Mouse (Mus musculus): ENCODE measurements at regions not wholly inside any gene's neighbourhood (a gene's known extent, or its start where the extent isn't known, plus 50 kb on each side); places are given as distances from the start of the nearest gene placed in this dataset.
"Not testable (repeated sequence)": the region's sequence is repeated elsewhere in the genome, so short reads cannot be mapped to it uniquely, and the experiment has no call there.

DNA sequence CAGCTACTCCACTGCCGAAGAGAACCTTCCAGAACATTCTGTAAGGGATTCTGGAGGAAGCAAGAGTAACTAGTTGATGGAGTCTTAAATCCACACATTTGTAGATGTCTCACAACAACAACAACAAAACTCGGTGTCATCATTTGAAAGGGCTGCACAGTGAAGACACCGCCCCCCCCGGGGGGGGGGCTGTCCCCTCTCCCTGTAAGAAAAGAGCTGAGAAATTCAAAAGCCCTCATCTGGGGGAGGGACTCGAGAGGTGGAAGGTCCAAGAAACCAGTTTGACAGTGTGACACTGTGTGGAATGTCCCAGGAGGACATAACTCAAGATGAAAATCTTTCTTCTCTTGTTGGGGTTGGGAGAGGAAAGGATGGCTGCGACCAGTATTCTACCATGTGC, 87.7 kb downstream of the Fam43a start:
- DNase-seq = no peak

DNA sequence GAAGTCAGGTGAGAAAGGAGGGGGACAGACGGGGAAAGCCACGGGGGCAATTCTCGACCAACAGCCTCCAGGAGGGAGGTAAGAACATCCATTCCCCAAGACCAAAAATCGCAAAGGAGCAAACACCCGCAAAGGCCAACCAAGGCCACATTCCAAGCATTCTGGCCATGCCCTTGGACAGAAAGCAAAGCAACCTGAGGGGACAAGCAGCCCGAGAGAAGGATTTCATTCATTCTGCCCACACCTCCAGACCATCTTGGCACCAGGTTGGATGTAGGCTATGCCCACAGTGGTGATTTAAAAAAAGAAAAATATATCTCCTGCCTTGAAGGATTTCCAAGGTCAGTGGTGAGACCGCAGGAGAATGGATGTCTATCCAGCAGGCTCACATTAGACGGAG, 88.2 kb downstream of the Fam43a start:
- DNase-seq = peak; percentile 40

DNA sequence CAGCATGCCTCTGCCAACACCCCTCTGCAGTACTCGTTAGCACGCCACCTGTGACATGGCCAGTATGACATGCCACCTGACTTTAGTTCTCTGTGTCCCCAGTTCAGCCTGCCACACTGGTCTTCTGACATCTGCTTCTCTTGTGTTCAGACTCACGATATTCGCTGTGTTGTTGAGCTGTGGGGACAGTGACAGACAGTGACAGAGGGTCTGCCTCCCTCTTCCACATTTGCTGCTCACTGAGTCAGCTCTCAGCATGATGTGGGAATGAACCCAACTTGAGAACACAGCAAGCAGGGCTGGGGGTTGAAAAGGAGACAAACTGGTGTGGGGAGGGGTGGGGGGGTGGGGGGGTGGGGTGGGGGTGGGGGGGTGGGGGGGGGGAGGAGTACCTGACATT, 91.0 kb downstream of the Fam43a start:
- no peak for DNase-seq

DNA sequence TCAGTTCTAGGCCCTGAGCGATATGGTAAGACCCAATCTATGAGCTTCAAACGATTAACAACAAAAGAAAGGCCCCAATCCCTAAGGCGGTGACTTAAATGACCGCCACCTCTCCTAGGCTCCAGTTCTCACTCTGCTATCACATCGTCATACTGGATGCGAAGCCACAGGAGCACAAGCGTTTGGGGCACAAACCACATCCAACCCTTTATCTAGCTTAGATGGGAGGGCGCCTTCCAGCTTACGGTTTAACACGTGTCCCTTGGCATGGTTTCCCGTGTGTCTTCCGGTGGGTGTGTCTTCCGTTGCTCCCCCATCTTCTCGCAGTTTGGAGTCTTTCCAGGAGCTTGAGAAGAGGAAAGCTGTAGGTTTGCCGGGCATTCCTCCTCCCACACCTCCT, 92.4 kb downstream of the Fam43a start:
- no peak for DNase-seq

DNA sequence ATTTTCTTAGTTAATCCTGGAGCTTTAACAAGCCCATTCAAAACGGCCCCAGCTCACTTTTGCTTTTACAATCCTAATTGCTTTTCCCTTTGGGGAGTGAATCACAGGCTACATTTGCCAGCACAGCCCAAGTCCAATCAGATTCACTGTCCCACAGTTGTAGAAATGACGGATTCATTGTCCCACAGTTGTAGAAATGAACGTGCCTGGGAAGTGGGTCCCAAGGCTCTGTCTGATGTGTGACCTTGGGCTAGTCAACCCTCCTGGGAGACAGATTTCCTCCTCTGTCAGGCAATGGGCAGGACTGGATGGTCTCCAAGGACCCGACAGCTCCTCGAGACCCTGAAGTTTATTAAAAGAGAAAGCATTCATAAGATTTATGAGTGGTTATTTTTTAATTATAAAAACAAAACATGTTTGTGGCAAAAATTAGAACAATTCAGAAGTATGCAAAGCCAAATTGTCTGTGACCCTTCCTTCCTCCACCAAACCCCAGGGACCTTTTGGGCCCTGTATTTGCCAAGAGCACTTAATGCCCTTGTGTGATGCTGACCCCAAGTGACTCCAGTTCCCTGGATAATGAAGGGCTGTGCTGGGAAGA, 93.1 kb downstream of the Fam43a start:
- DNase-seq = peak; percentile 78

DNA sequence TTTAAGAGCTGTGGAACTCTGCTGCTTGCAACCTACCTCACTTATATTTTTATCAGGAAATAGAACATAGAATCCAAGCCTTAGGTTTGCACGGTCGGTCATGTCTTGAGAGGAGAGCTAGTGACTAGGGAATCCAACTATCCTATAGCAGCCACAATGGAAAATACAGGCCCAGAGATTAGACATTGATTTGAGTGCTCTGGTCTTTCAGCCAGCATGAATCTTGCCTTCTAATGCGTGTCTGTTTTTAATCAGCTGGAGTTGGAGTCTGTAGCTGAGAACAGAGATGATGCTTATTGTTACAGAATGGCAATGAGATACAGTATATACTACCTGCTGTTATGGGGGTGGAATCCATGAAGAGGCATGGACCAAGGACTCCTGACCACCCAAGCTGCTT, 93.7 kb downstream of the Fam43a start:
- no peak for DNase-seq

DNA sequence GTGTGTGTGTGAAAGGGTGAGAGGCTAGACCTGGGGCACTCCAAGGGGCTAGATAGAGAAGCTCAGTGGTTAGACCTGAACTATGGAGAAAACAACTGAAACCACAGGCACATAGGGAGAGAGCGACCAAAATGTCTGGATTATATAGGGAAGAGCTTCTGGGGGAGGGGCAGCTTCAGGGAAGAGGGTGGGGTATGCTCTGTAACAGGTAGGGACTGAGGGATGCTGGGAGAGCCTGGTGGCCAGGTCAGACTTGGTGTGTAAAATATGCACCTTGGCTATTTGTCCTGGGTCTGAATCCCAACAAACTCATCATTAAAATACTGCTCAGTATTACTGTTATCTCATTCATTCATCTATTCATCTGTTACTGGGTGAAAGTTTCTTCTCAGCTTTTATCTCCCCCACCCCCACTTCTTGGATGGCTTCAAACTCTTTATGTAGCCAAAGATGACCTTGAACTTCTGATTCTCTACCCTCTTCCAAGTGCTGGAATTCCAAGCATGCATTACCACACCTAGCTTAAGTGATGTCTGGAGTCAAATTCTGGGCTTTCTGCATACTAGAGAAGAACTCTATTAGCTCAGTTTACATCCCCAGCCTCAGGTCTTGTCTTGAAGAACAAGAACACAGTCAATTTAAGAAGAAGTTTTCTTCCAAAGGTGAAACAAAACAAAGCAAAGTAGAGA, 94.5 kb downstream of the Fam43a start:
- no peak for DNase-seq

DNA sequence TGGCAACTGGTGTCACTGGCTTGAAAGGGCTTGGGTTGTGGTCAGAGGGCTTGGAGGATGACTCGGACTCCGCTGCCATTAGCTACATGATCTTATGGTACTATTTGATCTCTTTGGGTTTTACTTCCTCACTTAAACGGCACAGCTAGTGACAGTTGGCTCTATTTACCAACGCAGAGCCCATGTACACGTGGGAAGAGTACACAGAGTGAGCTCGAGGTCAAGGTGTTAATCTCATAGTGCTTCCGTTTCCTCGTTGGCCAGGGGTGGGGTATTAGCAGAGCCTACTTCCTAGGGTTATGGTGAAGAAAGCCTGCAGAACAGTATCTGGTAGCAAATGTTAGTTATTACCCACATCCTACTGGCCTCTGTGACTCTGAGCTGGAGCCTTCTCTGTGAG, 96.2 kb downstream of the Fam43a start:
- no peak for DNase-seq

DNA sequence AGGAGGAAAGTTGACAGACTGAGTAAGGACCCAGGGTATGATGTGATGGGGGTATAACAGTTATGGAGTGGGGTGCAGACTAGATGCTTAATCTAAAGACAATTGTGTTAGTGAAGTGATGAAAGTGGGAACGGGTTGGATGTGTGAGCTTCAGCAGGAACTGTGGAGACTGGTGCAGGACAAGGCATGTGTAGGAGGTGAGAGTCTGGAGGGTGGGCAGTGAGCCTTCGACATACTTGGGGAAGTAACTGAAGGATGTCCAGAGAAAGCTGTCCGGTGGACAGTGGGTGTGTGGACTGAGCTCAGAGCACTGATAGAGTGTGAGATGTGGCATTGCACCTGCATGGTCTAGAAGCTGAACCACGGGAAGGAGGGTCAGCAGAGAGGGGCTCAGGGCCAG, 97.7 kb downstream of the Fam43a start:
- no peak for DNase-seq

DNA sequence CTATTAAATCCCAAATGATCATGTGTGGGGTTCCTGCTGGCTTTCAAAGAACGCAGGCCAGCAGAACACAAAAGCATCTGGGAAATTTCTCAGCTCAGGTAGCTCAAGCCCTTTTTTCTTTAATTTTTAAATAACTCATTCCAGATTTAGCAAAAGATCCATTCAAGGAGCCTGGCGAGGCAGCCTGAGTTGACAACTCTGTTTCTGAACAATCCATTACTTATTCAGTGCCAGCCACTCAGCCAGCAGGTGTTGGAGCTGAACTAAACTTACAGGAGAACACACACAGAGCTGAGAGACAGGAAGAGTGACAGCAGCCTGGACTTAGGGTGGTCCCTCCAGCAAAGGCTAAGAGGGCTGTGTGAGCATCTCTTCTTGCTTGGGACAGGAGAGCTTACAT, 98.3 kb downstream of the Fam43a start:
- no peak for DNase-seq

DNA sequence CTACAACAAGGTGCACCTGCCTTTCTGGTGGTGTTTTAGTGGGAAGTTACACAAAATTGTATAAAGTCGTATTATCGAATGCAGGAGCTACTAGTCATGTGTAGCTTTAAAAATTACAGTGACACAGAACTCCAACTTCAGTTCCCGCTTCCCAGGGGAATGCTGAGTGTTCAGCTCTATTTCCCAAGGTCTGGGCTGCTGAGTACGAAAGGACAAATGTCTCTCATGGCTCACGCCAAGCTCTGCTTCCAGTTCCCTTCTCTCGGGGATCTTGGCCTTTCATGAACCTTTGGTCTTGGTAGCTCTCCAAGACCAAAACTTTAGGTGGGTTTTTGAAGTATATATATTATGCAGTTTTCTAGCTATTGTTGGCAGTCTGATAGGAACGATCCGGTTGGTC, 104.3 kb downstream of the Fam43a start:
- no peak for DNase-seq

DNA sequence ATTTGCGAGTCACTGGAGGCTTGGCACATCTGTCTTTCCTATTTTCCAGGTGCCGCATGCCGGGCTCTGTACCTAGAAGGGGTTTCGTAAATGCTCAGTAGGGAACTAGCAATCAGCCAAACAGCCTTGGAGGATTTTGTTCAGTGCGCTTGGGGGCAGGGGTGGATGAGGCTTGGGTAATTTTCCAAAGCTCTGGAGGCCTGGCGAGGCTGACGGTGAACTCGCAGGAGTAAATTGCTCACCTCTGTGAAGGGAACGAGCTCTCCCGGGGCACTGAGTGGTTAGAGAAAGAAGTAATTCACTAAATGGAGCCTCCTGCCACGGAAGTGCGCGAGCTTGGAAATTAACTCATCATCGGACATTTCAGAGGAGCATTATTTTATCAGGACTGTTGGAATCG, 110.0 kb downstream of the Fam43a start:
- DNase-seq = no peak

DNA sequence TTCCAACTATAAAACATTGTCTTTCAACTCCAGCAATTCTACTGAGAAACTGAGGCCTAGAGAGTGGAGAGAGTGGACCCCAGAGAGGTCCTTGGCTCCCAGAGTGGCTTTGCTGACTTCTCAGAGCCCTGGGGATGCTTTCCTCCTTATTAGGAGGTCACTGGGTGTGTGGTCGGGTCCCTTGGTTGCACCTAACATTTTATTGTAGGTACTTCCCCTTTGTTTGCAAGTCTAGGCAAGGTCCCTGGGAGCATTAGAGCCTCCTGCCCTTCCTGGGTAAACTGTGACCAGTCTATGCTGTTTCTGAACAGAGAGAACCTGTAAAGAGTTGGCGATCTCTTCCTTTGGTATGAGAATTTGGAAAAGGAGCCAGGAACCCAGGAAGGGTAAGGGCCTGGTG, 110.5 kb downstream of the Fam43a start:
- no peak for DNase-seq

DNA sequence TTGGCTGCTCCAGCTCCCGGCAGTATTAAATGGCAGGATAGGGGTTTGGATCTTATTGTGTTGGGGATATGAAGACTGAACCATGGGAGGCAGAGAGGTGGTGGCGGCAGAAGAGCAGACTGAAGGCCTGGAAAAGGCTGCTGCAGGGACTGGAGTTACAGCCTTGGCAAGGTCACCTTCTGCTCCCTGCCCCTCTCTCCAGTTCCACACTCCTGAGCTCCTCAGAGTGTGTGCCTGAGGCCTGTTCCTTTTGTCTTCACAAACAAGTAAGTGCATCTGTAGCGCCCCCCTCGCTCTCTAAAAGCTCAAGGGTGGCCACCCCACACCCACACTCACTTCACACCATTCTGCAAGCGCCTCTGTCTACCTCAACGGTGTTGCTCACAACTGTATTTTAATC, 113.0 kb downstream of the Fam43a start:
- DNase-seq = no peak

DNA sequence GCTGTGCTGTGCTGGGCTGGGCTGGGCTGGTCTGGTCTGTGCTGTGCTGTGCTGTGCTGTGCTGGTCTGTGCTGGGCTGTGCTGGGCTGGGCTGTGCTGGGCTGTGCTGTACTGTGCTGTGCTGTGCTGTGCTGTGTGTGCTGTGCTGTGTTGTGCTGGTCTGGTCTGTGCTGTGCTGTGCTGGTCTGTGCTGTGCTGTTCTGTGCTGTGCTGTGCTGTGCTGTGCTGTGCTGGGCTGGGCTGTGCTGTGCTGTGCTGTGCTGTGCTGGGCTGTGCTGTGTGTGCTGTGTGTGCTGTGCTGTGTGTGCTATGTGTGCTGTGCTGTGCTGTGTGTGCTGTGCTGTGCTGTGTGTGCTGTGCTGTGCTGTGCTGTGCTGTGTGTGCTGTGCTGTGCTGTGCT, 118.1 kb downstream of the Fam43a start:
- not testable (repeated sequence) for DNase-seq

DNA sequence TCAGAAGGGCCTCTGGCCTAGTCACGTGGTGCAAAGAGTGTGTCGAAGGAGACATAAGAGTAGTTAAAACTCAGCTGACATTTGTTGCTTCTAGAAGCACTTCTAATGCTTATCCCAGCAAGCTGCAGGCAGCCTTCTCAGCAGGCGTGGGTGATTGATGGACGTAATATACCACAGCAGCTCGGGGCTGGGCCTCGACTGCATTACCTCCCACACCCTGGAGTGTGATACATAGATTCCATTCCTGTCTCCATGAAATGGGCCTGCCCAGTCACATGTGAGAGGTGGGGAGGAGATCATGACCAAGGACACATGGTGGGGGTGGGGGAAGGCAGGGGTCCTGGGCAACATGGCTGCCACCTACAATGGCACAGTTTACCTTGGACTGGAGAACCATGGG, 121.3 kb downstream of the Fam43a start:
- DNase-seq = no peak

DNA sequence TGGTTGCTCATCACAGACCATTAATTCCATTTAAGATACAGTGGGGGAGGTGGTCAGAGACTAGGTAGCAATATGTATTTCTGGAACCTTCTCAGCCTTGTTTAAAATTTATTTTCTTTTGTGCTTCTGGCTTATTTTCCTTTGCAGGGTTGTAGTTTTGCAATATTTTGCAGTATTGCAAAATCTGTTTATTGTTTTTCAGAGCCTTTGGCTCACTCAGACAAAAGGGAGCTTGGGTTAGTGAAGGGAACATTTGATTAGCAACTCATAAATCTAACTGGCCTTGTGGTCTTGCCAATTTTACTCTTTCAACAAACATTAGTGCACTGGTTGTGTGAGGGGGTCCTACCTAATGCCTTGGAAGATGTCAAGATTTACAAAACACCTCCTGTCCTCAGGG, 121.7 kb downstream of the Fam43a start:
- DNase-seq = no peak

DNA sequence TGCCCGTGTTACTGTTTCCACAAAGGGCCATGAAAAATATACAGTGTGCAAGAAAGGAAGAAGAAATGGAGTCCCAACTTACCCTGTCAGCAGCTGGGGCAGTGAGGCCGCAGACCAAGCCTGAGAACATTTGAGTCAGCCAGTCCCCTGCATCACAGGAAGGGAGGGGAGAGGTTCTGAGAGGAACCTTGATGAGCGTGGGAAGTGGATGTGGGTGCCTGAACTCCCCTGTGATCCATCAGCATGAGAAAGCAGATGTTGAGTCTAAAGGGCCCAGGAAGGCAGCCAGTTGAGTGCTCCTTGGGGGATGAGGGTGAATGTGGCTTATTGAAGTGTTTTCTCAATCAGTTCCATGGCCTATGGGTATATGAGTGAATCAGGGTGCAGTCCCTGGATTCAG, 122.8 kb downstream of the Fam43a start:
- no peak for DNase-seq

DNA sequence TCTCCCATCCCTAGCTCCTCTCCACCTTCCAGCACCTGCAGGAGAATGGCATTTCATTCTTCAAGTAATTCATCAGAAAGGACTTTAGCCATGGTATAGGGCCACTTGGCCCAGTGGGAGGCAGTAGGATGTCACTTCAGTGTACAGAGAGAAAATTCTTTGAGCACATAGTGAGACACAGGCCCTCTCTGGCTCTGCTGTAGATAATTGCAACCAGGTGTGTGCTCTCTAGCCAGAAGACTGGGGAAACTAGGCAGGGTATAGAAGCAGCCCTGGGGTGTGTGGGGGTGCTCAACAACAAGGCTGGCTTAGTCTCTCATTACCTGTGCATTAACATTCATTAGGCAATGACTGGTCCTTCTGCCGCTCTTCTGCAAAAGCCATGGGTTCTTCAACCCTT, 125.1 kb downstream of the Fam43a start:
- no peak for DNase-seq

DNA sequence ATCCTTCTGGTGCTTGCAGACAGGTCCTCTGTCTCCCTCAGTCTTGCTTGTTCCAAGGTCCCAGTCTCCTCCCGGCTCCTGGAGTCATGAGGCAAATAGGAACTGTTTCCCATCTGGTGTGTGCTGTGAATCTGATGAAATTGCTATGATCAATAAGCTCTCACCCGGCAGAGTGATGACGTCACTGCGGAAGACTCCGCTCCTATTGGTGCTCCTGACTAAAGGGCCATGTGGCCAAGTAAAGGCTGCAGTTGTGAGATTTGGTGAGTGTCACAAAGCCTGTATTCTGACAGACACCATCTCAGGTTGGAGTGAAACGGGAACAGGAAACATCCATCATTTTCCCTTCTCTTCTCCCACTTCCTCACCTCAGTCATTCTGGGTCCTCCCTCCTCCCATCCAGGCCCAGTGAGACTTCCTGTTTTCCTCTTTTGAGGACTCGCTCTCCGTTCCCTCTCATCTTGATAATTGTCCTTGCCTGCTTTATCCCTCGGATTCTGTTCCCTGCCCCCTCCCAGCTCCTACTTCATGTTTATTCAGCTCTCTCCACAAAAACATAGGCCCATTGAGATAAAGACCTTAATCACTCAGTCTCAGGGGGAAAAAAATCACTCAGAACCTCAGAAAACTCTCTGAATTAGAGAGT, 133.4 kb downstream of the Fam43a start:
- DNase-seq = no peak

DNA sequence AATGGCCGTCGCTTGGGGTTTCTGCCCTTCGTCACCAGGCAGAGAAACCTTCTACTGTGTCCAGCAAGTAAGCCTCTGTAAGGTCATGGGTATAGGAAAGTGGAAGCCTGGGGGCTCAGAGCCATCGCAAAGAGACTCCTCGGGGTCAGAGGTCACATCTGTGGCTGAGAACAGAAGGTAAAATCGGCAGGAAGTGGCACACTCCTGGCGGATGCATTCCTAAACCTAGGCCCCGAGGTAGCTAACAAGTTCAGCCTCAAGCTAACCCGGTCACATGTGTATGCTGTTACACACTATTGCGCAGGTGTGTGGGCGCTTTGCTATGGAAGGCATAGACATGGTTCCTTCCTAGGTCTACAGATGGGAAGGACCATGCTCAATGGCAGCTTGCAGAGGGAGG, 134.0 kb downstream of the Fam43a start:
- DNase-seq = no peak

DNA sequence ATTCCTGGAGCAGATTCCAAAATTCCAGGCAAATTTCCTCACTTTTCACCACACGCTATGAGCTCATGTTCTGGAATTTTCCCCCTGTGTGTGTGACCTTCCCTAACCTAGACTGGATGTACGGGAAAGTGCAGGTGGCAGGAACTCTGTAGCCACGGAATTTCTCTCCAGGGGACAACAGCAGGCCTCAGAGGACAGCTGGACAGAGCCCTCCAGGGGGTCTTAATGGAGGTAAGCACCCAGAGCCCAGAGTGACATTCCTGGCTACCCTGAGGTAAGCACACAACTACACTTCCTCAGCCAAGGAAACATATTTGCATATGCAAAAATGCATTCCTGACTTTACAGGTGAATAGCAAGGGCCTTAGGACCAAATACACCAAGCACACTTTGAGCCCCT, 135.8 kb downstream of the Fam43a start:
- peak; percentile 41 for DNase-seq

DNA sequence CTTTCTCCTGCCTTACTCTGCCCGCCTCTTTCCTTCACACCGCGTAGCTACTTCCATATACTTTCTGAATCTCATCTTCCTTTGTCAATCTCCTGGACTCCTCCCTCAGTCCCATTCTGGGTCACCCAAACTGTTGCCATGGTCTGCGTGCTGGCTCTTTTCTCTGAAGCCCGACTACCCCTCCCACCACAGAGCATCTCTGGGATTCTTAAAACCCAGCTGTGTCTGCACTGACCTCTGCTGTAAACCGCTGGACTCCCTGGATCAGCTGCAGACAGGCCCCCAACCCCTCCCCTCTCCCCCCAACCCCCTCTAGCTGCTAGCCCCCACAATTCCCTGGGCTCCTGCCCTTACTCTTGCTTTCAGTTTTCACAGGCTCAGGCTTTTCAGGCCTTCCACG, 136.4 kb downstream of the Fam43a start:
- DNase-seq = no peak

DNA sequence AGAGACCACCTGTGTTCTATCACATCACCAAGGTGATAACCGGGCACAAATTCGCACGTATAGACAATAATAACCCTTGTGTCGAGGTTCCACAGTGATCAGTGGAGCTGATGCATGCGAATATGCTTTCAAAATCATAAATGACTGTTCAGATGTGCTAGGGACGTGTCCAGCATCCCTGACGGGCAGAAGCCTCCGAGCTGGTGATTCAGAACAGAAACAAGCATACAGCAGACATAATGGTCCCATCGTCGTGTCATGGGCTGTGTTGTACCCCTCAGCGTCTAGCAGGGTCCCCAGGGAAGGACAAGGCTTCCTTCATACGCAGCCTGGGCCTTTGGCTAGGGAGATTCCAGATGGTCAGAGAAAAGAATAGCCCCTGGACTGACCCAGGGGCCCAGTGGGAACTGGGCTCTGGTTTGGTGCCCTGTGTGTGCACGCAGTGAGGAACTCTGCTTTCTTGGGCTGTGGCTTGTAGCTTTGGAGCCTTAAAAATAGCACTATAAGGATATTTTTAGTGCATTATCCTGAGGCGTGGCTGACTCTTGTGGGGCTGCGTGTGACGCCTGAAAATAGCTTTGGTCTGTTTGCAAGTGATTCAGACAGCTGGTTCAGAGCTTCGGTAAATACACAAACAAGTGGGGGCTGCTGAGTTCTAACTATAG, 137.3 kb downstream of the Fam43a start:
- peak; percentile 36 for DNase-seq

Data from kidney, adult 9 months (tissue).